Mouse (Mus musculus) forebrain, embryonic 12.5 days (tissue): ENCODE measurements around the gene Rbms3. TPM values are rescaled to one million over a fixed set of nuclear protein-coding genes. Genes with fewer than 3 reads are reported as not detected.

Experiments used
- ATAC-seq: fragments of 200-750 bp; cut with Nextera tagmentation; 2 replicates; pipeline ENCODE4 v1.8.0; 2017; ENCODE audit warnings: moderate TSS enrichment; ENCODE audit not compliant: low FRiP score
- H3K27ac ChIP-seq: fragments of 300-500 bp; sonication (generic); 2 replicates; pipeline ENCODE4 v1.5.1; 2016; ENCODE audit warnings: mild to moderate bottlenecking
- H3K27me3 ChIP-seq: fragments of 300-500 bp; sonication (generic); 2 replicates; pipeline ENCODE4 v1.6.1; 2016; ENCODE audit warnings: mild to moderate bottlenecking
- H3K36me3 ChIP-seq: fragments of 300-500 bp; sonication (generic); replicated peaks from 2 replicates; pipeline ENCODE4 v1.6.1; 2016; ENCODE audit warnings: mild to moderate bottlenecking
- H3K4me1 ChIP-seq: fragments of 300-500 bp; sonication (generic); 2 replicates; pipeline ENCODE4 v1.6.1; 2016
- H3K4me2 ChIP-seq: fragments of 300-500 bp; sonication (generic); 2 replicates; pipeline ENCODE4 v1.6.1; 2016; ENCODE audit warnings: mild to moderate bottlenecking, moderate library complexity
- H3K4me3 ChIP-seq: fragments of 300-500 bp; sonication (generic); replicated peaks from 2 replicates; pipeline ENCODE4 v1.5.1; 2016; ENCODE audit warnings: mild to moderate bottlenecking
- H3K9ac ChIP-seq: fragments of 300-500 bp; sonication (generic); 2 replicates; pipeline ENCODE4 v1.6.1; 2016; ENCODE audit warnings: mild to moderate bottlenecking
- H3K9me3 ChIP-seq: fragments of 300-500 bp; sonication (generic); 2 replicates; pipeline ENCODE4 v1.6.1; 2016
- WGBS: fragments of 180-500 bp; shearing (Covaris S2); methylation state at CpG from one replicate; pipeline ENCODE4 v1.1.7; 2016; 5-methylcytosine and 5-hydroxymethylcytosine counted together
- polyA plus RNA-seq: library from polyadenylated mRNA; unstranded; fragments of >200 nt; fragmentation: Nextera tagmentation; extraction: Ambion mirVana; gene quantifications from 2 replicates; pipeline ENCODE4 v1.2.1, GENCODE M21; 2016

Gene Rbms3
- polyA plus RNA-seq, 1 experiment from 2014 or later = 14.1 TPM

- Histone ChIP-seq H3K9me3 (no peaks in the 10 kb centered on the region), H3K4me2 (no peak overlapping the region), H3K27ac (no peak overlapping the region), H3K9ac (no peak overlapping the region), H3K27me3 (no peaks in the 10 kb centered on the region), H3K36me3 (no peaks in the 10 kb centered on the region), H3K4me1 (no peaks in the 10 kb centered on the region), H3K4me3 (no peak overlapping the region)
- WGBS = 89% methylated on average over 3 of the region's 3 CpGs
- no peak for ATAC-seq
These were observed 489.7 kb downstream of the Rbms3 start for GRCm38 (mm10) chr9:117139971-117140370.

- Histone ChIP-seq H3K9me3 (no peaks in the 10 kb centered on the region), H3K9ac (no peak overlapping the region), H3K27ac (no peak overlapping the region), H3K36me3 (no peaks in the 10 kb centered on the region), H3K4me2 (no peak overlapping the region), H3K4me1 (no peaks in the 10 kb centered on the region), H3K27me3 (no peaks in the 10 kb centered on the region), H3K4me3 (no peak overlapping the region)
- ATAC-seq = no peak
- 62% methylated on average over 5 of the region's 5 CpGs for WGBS
These were observed 493.3 kb downstream of the Rbms3 start for GRCm38 (mm10) chr9:117136410-117136809.

GRCm38 (mm10) chr9:117134043-117134442 is 495.7 kb downstream of the Rbms3 start:
- H3K9ac ChIP-seq = no peak overlapping the region
- no peak for ATAC-seq
- H3K36me3 ChIP-seq = no peaks in the 10 kb centered on the region
- no peaks in the 10 kb centered on the region for H3K9me3 ChIP-seq
- no peaks in the 10 kb centered on the region for H3K27me3 ChIP-seq
- WGBS = 42% methylated on average over 2 of the region's 2 CpGs
- no peaks in the 10 kb centered on the region for H3K4me1 ChIP-seq
- H3K4me2 ChIP-seq = no peak overlapping the region
- H3K27ac ChIP-seq = no peak overlapping the region
- no peak overlapping the region for H3K4me3 ChIP-seq

GRCm38 (mm10) chr9:117126816-117127215 is 502.9 kb downstream of the Rbms3 start:
- Histone ChIP-seq H3K4me1 (0 out of 2 replicates have a peak, but pooled peaks cover 4% of the 10 kb centered on the region), H3K27ac (no peak overlapping the region), H3K4me3 (no peak overlapping the region), H3K9ac (no peak overlapping the region), H3K4me2 (no peak overlapping the region), H3K27me3 (no peaks in the 10 kb centered on the region), H3K9me3 (no peaks in the 10 kb centered on the region), H3K36me3 (no peaks in the 10 kb centered on the region)
- ATAC-seq = no peak
- WGBS = 65% methylated on average over 8 of the region's 8 CpGs

GRCm38 (mm10) chr9:117125844-117126243 is 503.9 kb downstream of the Rbms3 start:
- WGBS = 83% methylated on average over 6 of the region's 6 CpGs
- H3K4me3 ChIP-seq = no peak overlapping the region
- no peak overlapping the region for H3K9ac ChIP-seq
- no peak overlapping the region for H3K27ac ChIP-seq
- H3K36me3 ChIP-seq = no peaks in the 10 kb centered on the region
- no peaks in the 10 kb centered on the region for H3K9me3 ChIP-seq
- ATAC-seq = no peak
- 0 out of 2 replicates have a peak, but pooled peaks cover 4% of the 10 kb centered on the region for H3K4me1 ChIP-seq
- H3K27me3 ChIP-seq = no peaks in the 10 kb centered on the region
- no peak overlapping the region for H3K4me2 ChIP-seq

GRCm38 (mm10) chr9:117121572-117121971 is 508.1 kb downstream of the Rbms3 start:
- H3K36me3 ChIP-seq = no peaks in the 10 kb centered on the region
- H3K27ac ChIP-seq = no peak overlapping the region
- no peaks in the 10 kb centered on the region for H3K27me3 ChIP-seq
- no peak for ATAC-seq
- H3K9ac ChIP-seq = no peak overlapping the region
- no peaks in the 10 kb centered on the region for H3K4me1 ChIP-seq
- no peaks in the 10 kb centered on the region for H3K9me3 ChIP-seq
- WGBS = 95% methylated on average over 6 of the region's 6 CpGs
- no peak overlapping the region for H3K4me3 ChIP-seq
- H3K4me2 ChIP-seq = no peak overlapping the region

- Histone ChIP-seq H3K4me3 (no peak overlapping the region), H3K27ac (no peak overlapping the region), H3K9ac (no peak overlapping the region), H3K4me1 (no peaks in the 10 kb centered on the region), H3K27me3 (no peaks in the 10 kb centered on the region), H3K9me3 (no peaks in the 10 kb centered on the region), H3K36me3 (no peaks in the 10 kb centered on the region), H3K4me2 (no peak overlapping the region)
- ATAC-seq = no peak
- 93% methylated on average over 10 of the region's 10 CpGs for WGBS
These were observed 512.5 kb downstream of the Rbms3 start for GRCm38 (mm10) chr9:117117181-117117729.

GRCm38 (mm10) chr9:117115609-117116008 is 514.1 kb downstream of the Rbms3 start:
- Histone ChIP-seq H3K36me3 (no peaks in the 10 kb centered on the region), H3K4me3 (no peak overlapping the region), H3K9ac (no peak overlapping the region), H3K9me3 (no peaks in the 10 kb centered on the region), H3K4me2 (no peak overlapping the region), H3K27ac (no peak overlapping the region), H3K27me3 (no peaks in the 10 kb centered on the region), H3K4me1 (no peaks in the 10 kb centered on the region)
- no peak for ATAC-seq
- 77% methylated on average over 2 of the region's 2 CpGs for WGBS

GRCm38 (mm10) chr9:117113592-117113991 is 516.1 kb downstream of the Rbms3 start:
- Histone ChIP-seq H3K4me1 (no peaks in the 10 kb centered on the region), H3K4me2 (no peak overlapping the region), H3K27me3 (no peaks in the 10 kb centered on the region), H3K36me3 (no peaks in the 10 kb centered on the region), H3K9me3 (no peaks in the 10 kb centered on the region), H3K27ac (no peak overlapping the region), H3K9ac (no peak overlapping the region), H3K4me3 (no peak overlapping the region)
- WGBS = 69% methylated on average over 2 of the region's 2 CpGs
- ATAC-seq = no peak

- no peak overlapping the region for H3K9ac ChIP-seq
- H3K4me3 ChIP-seq = no peak overlapping the region
- WGBS = 95% methylated on average over 4 of the region's 4 CpGs
- no peaks in the 10 kb centered on the region for H3K27me3 ChIP-seq
- no peak overlapping the region for H3K4me2 ChIP-seq
- H3K4me1 ChIP-seq = no peaks in the 10 kb centered on the region
- H3K27ac ChIP-seq = no peak overlapping the region
- H3K9me3 ChIP-seq = no peaks in the 10 kb centered on the region
- no peaks in the 10 kb centered on the region for H3K36me3 ChIP-seq
- ATAC-seq = no peak
These were observed 521.8 kb downstream of the Rbms3 start for GRCm38 (mm10) chr9:117107926-117108325.

GRCm38 (mm10) chr9:117102198-117102930 is 527.3 kb downstream of the Rbms3 start:
- H3K36me3 ChIP-seq = no peaks in the 10 kb centered on the region
- no peaks in the 10 kb centered on the region for H3K9me3 ChIP-seq
- no peak overlapping the region for H3K9ac ChIP-seq
- 68% methylated on average over 19 of the region's 19 CpGs for WGBS
- no peaks in the 10 kb centered on the region for H3K4me1 ChIP-seq
- no peak overlapping the region for H3K4me3 ChIP-seq
- no peak for ATAC-seq
- H3K27ac ChIP-seq = no peak overlapping the region
- H3K27me3 ChIP-seq = no peaks in the 10 kb centered on the region
- H3K4me2 ChIP-seq = no peak overlapping the region

GRCm38 (mm10) chr9:117100181-117100580 is 529.5 kb downstream of the Rbms3 start:
- Histone ChIP-seq H3K27me3 (no peaks in the 10 kb centered on the region), H3K9me3 (no peaks in the 10 kb centered on the region), H3K4me3 (no peak overlapping the region), H3K36me3 (no peaks in the 10 kb centered on the region), H3K27ac (no peak overlapping the region), H3K4me2 (no peak overlapping the region), H3K4me1 (no peaks in the 10 kb centered on the region), H3K9ac (no peak overlapping the region)
- 89% methylated on average over 5 of the region's 5 CpGs for WGBS
- ATAC-seq = no peak

- Histone ChIP-seq H3K27ac (no peak overlapping the region), H3K36me3 (no peaks in the 10 kb centered on the region), H3K9me3 (no peaks in the 10 kb centered on the region), H3K4me3 (no peak overlapping the region), H3K9ac (no peak overlapping the region), H3K4me2 (no peak overlapping the region), H3K4me1 (no peaks in the 10 kb centered on the region), H3K27me3 (no peaks in the 10 kb centered on the region)
- WGBS = 87% methylated on average over 6 of the region's 6 CpGs
- ATAC-seq = no peak
These were observed 536.2 kb downstream of the Rbms3 start for GRCm38 (mm10) chr9:117093551-117093950.
